In the genomic region with DNA sequence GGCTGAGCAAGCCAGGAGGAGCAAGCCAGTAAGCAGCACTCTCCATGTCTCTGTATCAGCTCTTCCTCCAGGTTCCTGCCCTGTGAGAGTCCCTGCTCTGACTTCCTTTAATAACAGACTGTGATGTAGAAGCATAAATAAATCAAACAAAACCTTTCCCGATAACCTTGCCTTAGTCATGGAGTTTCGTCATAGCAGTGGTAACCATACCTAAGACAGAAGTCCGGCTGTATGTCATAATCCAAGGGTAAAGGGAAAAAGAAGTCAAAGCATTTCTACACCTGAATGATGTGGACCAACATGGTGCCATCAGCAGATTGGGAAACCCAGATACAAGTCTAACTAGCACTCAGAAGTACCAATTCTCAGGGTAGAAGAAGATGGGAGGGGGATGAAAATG, we compare ENCODE assay signal across 21 mouse cellular contexts. TPM values are rescaled to one million over a fixed set of nuclear protein-coding genes. Genes with fewer than 3 reads are reported as not detected.
DNase-seq lines count a peak whose midpoint lies in the region; ATAC-seq lines count a peak whose summit lies in the region.
"Had no signal": no experiment of that assay in that cellular context is flagged by ENCODE, and none has a peak within 500 bp of the region (broad histone marks: within the 10 kb centered on the region; RNA-seq: fewer than 3 reads in every experiment).

No protein-coding gene starts in this region.

- ATAC-seq in neutrophil, adult 5-6 weeks (ENCODE audit: extremely low read depth, insufficient number of reproducible peaks, low FRiP score, poor library complexity, severe bottlenecking): 0 out of 2 replicates have a peak, but pooled peaks have one; percentile 26
- no peak for ATAC-seq in monocyte, adult 5-6 weeks (replicated peaks; ENCODE audit: insufficient number of reproducible peaks, low FRiP score, low TSS enrichment, poor library complexity, severe bottlenecking)
- ATAC-seq: forebrain, embryonic 13.5 days; forebrain, embryonic 15.5 days; forebrain, postnatal 0 days had no signal

- peak; percentile 51 for DNase-seq in heart, adult 11 months
- DNase-seq in heart, postnatal 25 days (ENCODE audit: low spot score): no peak
- peak; percentile 29 for DNase-seq in 416B (ENCODE audit: low read depth)
- DNase-seq in urinary bladder, adult 2 months (ENCODE audit: low spot score): no peak
- DNase-seq: adrenal gland, adult 2 months; adrenal gland, postnatal 10 days; adrenal gland, postnatal 25 days; cerebellum, adult 11 months; cerebellum, adult 18-20 months; cerebellum, adult 8-10 months; cerebellum, adult 9-11 months; cerebellum, postnatal 14 days; cerebellum, postnatal 36 days; forebrain, postnatal 0 days had no signal

- intact Hi-C loops in heart, postnatal 25 days (cut with DNase I): no loop called here

RNA-seq across cellular contexts. Expression of gene Mov10, which starts 17.4 kb away (rescaled TPM):
- 1 to 10 TPM; 6.2 to 6.3 TPM for total RNA-seq in heart, postnatal 25 days (2021)
- 19.9 and 24.1 TPM in 2 replicates for total RNA-seq in neutrophil, adult 5-6 weeks (2017)
- 7.5 and 11.2 TPM in 2 replicates for polyA plus RNA-seq in urinary bladder, adult 2 months (2012; rRNA removed)
- total RNA-seq in monocyte, adult 5-6 weeks (2017): 3.2 to 8.2 TPM (median 7.1 TPM) in 3 replicates

RNA-seq across cellular contexts. Expression of gene St7l, which starts 28.0 kb away (rescaled TPM):
- 10 to 100 TPM; 19.8 to 22.6 TPM for total RNA-seq in heart, postnatal 25 days (2021)
- 52.8 and 61.5 TPM in 2 replicates for total RNA-seq in neutrophil, adult 5-6 weeks (2017)
- 16.4 and 18.1 TPM in 2 replicates for polyA plus RNA-seq in urinary bladder, adult 2 months (2012; rRNA removed)
- total RNA-seq in monocyte, adult 5-6 weeks (2017): 23.3 to 54.1 TPM (median 23.4 TPM) in 3 replicates

RNA-seq across cellular contexts. Expression of gene Capza1, which starts 28.5 kb away (rescaled TPM):
- 10 to 100 TPM; 35.4 to 47.2 TPM for total RNA-seq in heart, postnatal 25 days (2021)
- total RNA-seq in neutrophil, adult 5-6 weeks (2017): 310 and 317 TPM in 2 replicates
- polyA plus RNA-seq in urinary bladder, adult 2 months (2012; rRNA removed): 46.7 and 53.9 TPM in 2 replicates
- total RNA-seq in monocyte, adult 5-6 weeks (2017): 312 to 377 TPM (median 368 TPM) in 3 replicates

RNA-seq across cellular contexts. Expression of gene Rhoc, which starts 47.6 kb away (rescaled TPM):
- 100 to 1,000 TPM in 1 of 2 experiments, 10 to 100 TPM in 1; 96.9 to 108 TPM for total RNA-seq in heart, postnatal 25 days (2021)
- total RNA-seq in neutrophil, adult 5-6 weeks (2017): 10.8 and 21.5 TPM in 2 replicates
- 124 and 138 TPM in 2 replicates for polyA plus RNA-seq in urinary bladder, adult 2 months (2012; rRNA removed)
- 10.9 to 45.4 TPM (median 13.3 TPM) in 3 replicates for total RNA-seq in monocyte, adult 5-6 weeks (2017)
- total RNA-seq: MEL had no signal

RNA-seq across cellular contexts. Expression of gene Fam19a3, which starts 54.2 kb away (rescaled TPM):
- total RNA-seq in heart, postnatal 25 days (2021): 1 to 10 TPM; 2.5 to 3.0 TPM
- not detected in 2 replicates for total RNA-seq in neutrophil, adult 5-6 weeks (2017)
- 0.18 and 0.45 TPM in 2 replicates for polyA plus RNA-seq in urinary bladder, adult 2 months (2012; rRNA removed)
- total RNA-seq in monocyte, adult 5-6 weeks (2017): 0.32 to 4.9 TPM (median 1.9 TPM) in 3 replicates
- total RNA-seq: common myeloid progenitor, adult 5-6 weeks; MEL had no signal
- polyA plus RNA-seq: C2C12 had no signal

Comparison
In these comparisons a context has a peak if more than half of its experiments do, and no peak if none do; other contexts are left out.
1. DNase-seq: peak in heart, adult 11 months (single experiment) and 416B (single experiment); none in heart, postnatal 25 days (single experiment) and urinary bladder, adult 2 months (single experiment).